Mouse (Mus musculus) hindbrain, embryonic 10.5 days (tissue): ENCODE measurements around the gene Sox5. TPM values are rescaled to one million over a fixed set of nuclear protein-coding genes. Genes with fewer than 3 reads are reported as not detected.

Experiments used
- DNase-seq: peaks from one replicate; pipeline ENCODE4 v3.0.0-alpha.2; 2017; ENCODE audit warnings: low spot score
- H3K27ac ChIP-seq: fragments of 300-500 bp; sonication (generic); 2 replicates; pipeline ENCODE4 v1.5.1; 2016; ENCODE audit warnings: mild to moderate bottlenecking, moderate library complexity
- H3K27me3 ChIP-seq: fragments of 300-500 bp; sonication (generic); 2 replicates; pipeline ENCODE4 v1.6.1; 2016; ENCODE audit warnings: mild to moderate bottlenecking; ENCODE audit not compliant: poor library complexity, insufficient read depth, severe bottlenecking
- H3K36me3 ChIP-seq: fragments of 300-500 bp; sonication (generic); 2 replicates; pipeline ENCODE4 v1.6.1; 2016; ENCODE audit warnings: mild to moderate bottlenecking, moderate library complexity
- H3K4me1 ChIP-seq: fragments of 300-500 bp; sonication (generic); replicated peaks from 2 replicates; pipeline ENCODE4 v1.6.1; 2016; ENCODE audit warnings: mild to moderate bottlenecking
- H3K4me3 ChIP-seq: fragments of 300-500 bp; sonication (generic); 2 replicates; pipeline ENCODE4 v1.5.1; 2016; ENCODE audit warnings: mild to moderate bottlenecking, moderate library complexity
- H3K9me3 ChIP-seq: fragments of 300-500 bp; sonication (generic); 2 replicates; pipeline ENCODE4 v1.6.1; 2016; ENCODE audit warnings: mild to moderate bottlenecking, moderate library complexity
- WGBS: fragments of 180-500 bp; shearing (Covaris S2); methylation state at CpG from one replicate; pipeline ENCODE4 v1.1.7; 2016; 5-methylcytosine and 5-hydroxymethylcytosine counted together
- polyA plus RNA-seq: library from polyadenylated mRNA; unstranded; fragments of >200 nt; fragmentation: Nextera tagmentation; extraction: Ambion mirVana; gene quantifications from 2 replicates; pipeline ENCODE4 v1.2.1, GENCODE M21; 2016

Gene Sox5
- polyA plus RNA-seq, 1 experiment from 2014 or later: 30.6 TPM

GRCm38 (mm10) chr6:144739753-144740152 lies 42.0 kb downstream of the Sox5 start:
- H3K27me3 ChIP-seq: no peaks in the 10 kb centered on the region
- no peak overlapping the region for H3K4me3 ChIP-seq
- DNase-seq: no peak
- no peaks in the 10 kb centered on the region for H3K9me3 ChIP-seq
- H3K4me1 ChIP-seq: peaks cover 9% of the 10 kb centered on the region; the same call in 1 of the 2 replicates
- 90% methylated on average over 2 of the region's 2 CpGs for WGBS
- no peaks in the 10 kb centered on the region; the same call in 1 of the 2 replicates for H3K36me3 ChIP-seq
- H3K27ac ChIP-seq: no peak overlapping the region

- Histone ChIP-seq H3K4me3 (no peak overlapping the region), H3K4me1 (peaks cover 6% of the 10 kb centered on the region; the same call in 1 of the 2 replicates), H3K9me3 (no peaks in the 10 kb centered on the region), H3K36me3 (no peaks in the 10 kb centered on the region; the same call in 1 of the 2 replicates), H3K27me3 (no peaks in the 10 kb centered on the region), H3K27ac (no peak overlapping the region)
- 93% methylated on average over 5 of the region's 5 CpGs for WGBS
- no peak for DNase-seq
Observed at GRCm38 (mm10) chr6:144737786-144738185, 44.0 kb downstream of the Sox5 start.

GRCm38 (mm10) chr6:144731251-144731970 lies 50.4 kb downstream of the Sox5 start:
- H3K27me3 ChIP-seq: no peaks in the 10 kb centered on the region
- whole genome bisulfite sequencing: 94% methylated on average over 10 of the region's 10 CpGs
- H3K4me1 ChIP-seq: no peaks in the 10 kb centered on the region
- no peak overlapping the region for H3K27ac ChIP-seq
- no peak overlapping the region for H3K4me3 ChIP-seq
- no peak for DNase-seq
- no peaks in the 10 kb centered on the region for H3K36me3 ChIP-seq
- H3K9me3 ChIP-seq: no peaks in the 10 kb centered on the region

GRCm38 (mm10) chr6:144723530-144724144 lies 58.1 kb downstream of the Sox5 start:
- 70% methylated on average over 12 of the region's 12 CpGs for WGBS
- peak; percentile 29 for DNase-seq
- no peak overlapping the region for H3K27ac ChIP-seq

GRCm38 (mm10) chr6:144723024-144723423 lies 58.8 kb downstream of the Sox5 start:
- 90% methylated on average over 5 of the region's 5 CpGs for WGBS
- H3K36me3 ChIP-seq: no peaks in the 10 kb centered on the region
- H3K27ac ChIP-seq: no peak overlapping the region
- no peak for DNase-seq
- H3K9me3 ChIP-seq: no peaks in the 10 kb centered on the region
- H3K4me1 ChIP-seq: 0 out of 2 replicates have a peak, but pooled peaks cover 5% of the 10 kb centered on the region
- no peak overlapping the region for H3K4me3 ChIP-seq
- no peaks in the 10 kb centered on the region for H3K27me3 ChIP-seq

More at GRCm38 (mm10) chr6:144723530-144724144, 58.1 kb downstream of the Sox5 start:
- Histone ChIP-seq H3K36me3 (no peaks in the 10 kb centered on the region), H3K9me3 (no peaks in the 10 kb centered on the region), H3K4me3 (no peak overlapping the region), H3K4me1 (0 out of 2 replicates have a peak, but pooled peaks cover 5% of the 10 kb centered on the region), H3K27me3 (no peaks in the 10 kb centered on the region)

- H3K36me3 ChIP-seq: no peaks in the 10 kb centered on the region
- 94% methylated on average over 13 of the region's 13 CpGs for WGBS
- no peaks in the 10 kb centered on the region for H3K9me3 ChIP-seq
- H3K27ac ChIP-seq: no peak overlapping the region
- 0 out of 2 replicates have a peak, but pooled peaks cover 3% of the 10 kb centered on the region for H3K4me1 ChIP-seq
- DNase-seq: no peak
- H3K27me3 ChIP-seq: no peaks in the 10 kb centered on the region
- no peak overlapping the region for H3K4me3 ChIP-seq
Observed at GRCm38 (mm10) chr6:144720846-144721245, 60.9 kb downstream of the Sox5 start.

GRCm38 (mm10) chr6:144716376-144716775 lies 65.4 kb downstream of the Sox5 start:
- no peak overlapping the region for H3K4me3 ChIP-seq
- H3K27ac ChIP-seq: no peak overlapping the region
- H3K36me3 ChIP-seq: no peaks in the 10 kb centered on the region
- peaks cover 10% of the 10 kb centered on the region for H3K4me1 ChIP-seq
- 77% methylated on average over 1 of the region's 1 CpGs for WGBS
- no peaks in the 10 kb centered on the region for H3K9me3 ChIP-seq
- no peak for DNase-seq
- H3K27me3 ChIP-seq: no peaks in the 10 kb centered on the region

- WGBS: 64% methylated on average over 9 of the region's 9 CpGs
- no peak for DNase-seq
- H3K27ac ChIP-seq: no peak overlapping the region
Observed at GRCm38 (mm10) chr6:144711841-144712240, 69.9 kb downstream of the Sox5 start.

GRCm38 (mm10) chr6:144710816-144711215 lies 71.0 kb downstream of the Sox5 start:
- Histone ChIP-seq H3K27ac (no peak overlapping the region), H3K9me3 (no peaks in the 10 kb centered on the region), H3K36me3 (no peaks in the 10 kb centered on the region), H3K27me3 (no peaks in the 10 kb centered on the region), H3K4me3 (no peak overlapping the region), H3K4me1 (peaks cover 10% of the 10 kb centered on the region)
- WGBS: 66% methylated on average over 5 of the region's 5 CpGs
- DNase-seq: no peak

More at GRCm38 (mm10) chr6:144711841-144712240, 69.9 kb downstream of the Sox5 start:
- Histone ChIP-seq H3K9me3 (no peaks in the 10 kb centered on the region), H3K4me1 (peaks cover 10% of the 10 kb centered on the region), H3K4me3 (no peak overlapping the region), H3K36me3 (no peaks in the 10 kb centered on the region), H3K27me3 (no peaks in the 10 kb centered on the region)

- Histone ChIP-seq H3K4me1 (peaks cover 10% of the 10 kb centered on the region), H3K27ac (no peak overlapping the region), H3K4me3 (no peak overlapping the region), H3K27me3 (no peaks in the 10 kb centered on the region), H3K9me3 (no peaks in the 10 kb centered on the region), H3K36me3 (no peaks in the 10 kb centered on the region)
- 61% methylated on average over 9 of the region's 9 CpGs for WGBS
- no peak for DNase-seq
Observed at GRCm38 (mm10) chr6:144709614-144710180, 72.1 kb downstream of the Sox5 start.

- Histone ChIP-seq H3K9me3 (peaks cover 5% of the 10 kb centered on the region), H3K27me3 (no peaks in the 10 kb centered on the region), H3K36me3 (no peaks in the 10 kb centered on the region), H3K27ac (no peak overlapping the region), H3K4me3 (no peak overlapping the region), H3K4me1 (peaks cover 10% of the 10 kb centered on the region)
- DNase-seq: no peak
- 80% methylated on average over 4 of the region's 4 CpGs for WGBS
Observed at GRCm38 (mm10) chr6:144708410-144708809, 73.4 kb downstream of the Sox5 start.

- Histone ChIP-seq H3K9me3 (peaks cover 5% of the 10 kb centered on the region), H3K4me3 (no peak overlapping the region), H3K27ac (no peak overlapping the region), H3K4me1 (peaks cover 10% of the 10 kb centered on the region), H3K27me3 (no peaks in the 10 kb centered on the region), H3K36me3 (no peaks in the 10 kb centered on the region)
- no peak for DNase-seq
- WGBS: 100% methylated on average over 1 of the region's 1 CpGs
Observed at GRCm38 (mm10) chr6:144707976-144708375, 73.8 kb downstream of the Sox5 start.

GRCm38 (mm10) chr6:144704962-144705361 lies 76.8 kb downstream of the Sox5 start:
- no peaks in the 10 kb centered on the region for H3K27me3 ChIP-seq
- no peak for DNase-seq
- no peak overlapping the region for H3K27ac ChIP-seq
- no peaks in the 10 kb centered on the region for H3K36me3 ChIP-seq
- H3K4me3 ChIP-seq: no peak overlapping the region
- WGBS: 94% methylated on average over 5 of the region's 5 CpGs
- no peaks in the 10 kb centered on the region for H3K4me1 ChIP-seq
- H3K9me3 ChIP-seq: peaks cover 5% of the 10 kb centered on the region
